Mouse (Mus musculus) lung, postnatal 0 days (tissue): ENCODE measurements around the gene Sspn.

Experiments
- CTCF ChIP-seq: IDR thresholded peaks from 2 replicates; pipeline ENCODE4 v1.5.1; 2016; ENCODE audit warnings: antibody characterized with exemption, mild to moderate bottlenecking
- EP300 ChIP-seq: IDR thresholded peaks from 2 replicates; pipeline ENCODE4 v1.6.1; 2016; ENCODE audit warnings: antibody characterized with exemption, mild to moderate bottlenecking, control low read depth

- TF ChIP-seq EP300, result no peak
- no peak for TF ChIP-seq CTCF
These were observed 61.1 kb downstream of the Sspn start for GRCm38 (mm10) chr6:145992526-145992925.
